Mouse (Mus musculus) cortical plate, adult 2 months (tissue): ENCODE results near the gene Gm12790. TPM values are rescaled to one million over a fixed set of nuclear protein-coding genes. Genes with fewer than 3 reads are reported as not detected.
A peak's percentile ranks its signal among the peaks of the same experiment; 100 is the strongest.
"Not testable (repeated sequence)": the region's sequence is repeated elsewhere in the genome, so short reads cannot be mapped to it uniquely, and the experiment has no call there.

ENCODE experiments used
- H3K27ac ChIP-seq: fragments of 200-500 bp; 2 replicates; pipeline ENCODE4 v1.5.1; 2012; ENCODE audit warnings: low read length, control low read depth, inconsistent platforms; ENCODE audit not compliant: insufficient read depth
- H3K4me1 ChIP-seq: fragments of 200-500 bp; 2 replicates; pipeline ENCODE4 v1.6.1; 2011; ENCODE audit warnings: low read length; ENCODE audit not compliant: control insufficient read depth, insufficient read depth
- H3K4me3 ChIP-seq: fragments of 200-500 bp; 2 replicates; pipeline ENCODE4 v1.5.1; 2011; ENCODE audit warnings: mild to moderate bottlenecking, low read length, control low read depth; ENCODE audit not compliant: insufficient read depth
- CTCF ChIP-seq: fragments of 200-500 bp; IDR thresholded peaks from 2 replicates; pipeline ENCODE4 v1.5.1; 2011; ENCODE audit warnings: mild to moderate bottlenecking, control low read depth, low read length; ENCODE audit not compliant: insufficient read depth; ENCODE audit errors: extremely low read depth
- POLR2A ChIP-seq: fragments of 200-500 bp; IDR thresholded peaks from 2 replicates; pipeline ENCODE4 v1.6.1; 2011; ENCODE audit warnings: mild to moderate bottlenecking, low read length, control low read depth; ENCODE audit not compliant: insufficient read depth; ENCODE audit errors: extremely low read depth
- polyA plus RNA-seq: library from polyadenylated mRNA; depleted of rRNA; stranded (reverse); fragments of >200 nt; gene quantifications from 2 replicates; pipeline ENCODE4 v1.2.3, GENCODE M21; 2012; rRNA removed

Gm12790 gene
- polyA plus RNA-seq, result not detected in 2 replicates

DNA sequence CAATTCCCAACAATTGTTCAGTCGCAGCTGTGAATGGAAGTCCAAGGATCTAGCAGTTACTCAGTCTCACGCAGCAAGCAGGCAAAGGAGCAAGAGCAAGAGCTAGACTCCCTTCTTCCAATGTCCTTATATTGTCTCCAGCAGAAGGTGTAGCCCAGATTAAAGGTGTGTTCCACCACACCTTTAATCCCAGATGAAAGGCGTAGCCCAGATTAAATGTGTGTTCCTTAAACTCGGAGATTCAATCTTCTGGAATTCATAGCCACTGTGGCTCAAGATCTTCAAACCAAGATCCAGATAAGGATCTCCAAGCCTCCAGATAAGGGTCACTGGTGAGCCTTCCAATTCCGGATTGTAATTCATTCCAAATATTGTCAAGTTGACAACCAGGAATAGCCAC lies at the start of gene Gm12790:
TSS of gene Gm12790 (minus strand) at position 101 of the 400 bp plus-strand sequence.
- not testable (repeated sequence) for H3K4me1 ChIP-seq, H3K4me3 ChIP-seq, H3K27ac ChIP-seq

DNA sequence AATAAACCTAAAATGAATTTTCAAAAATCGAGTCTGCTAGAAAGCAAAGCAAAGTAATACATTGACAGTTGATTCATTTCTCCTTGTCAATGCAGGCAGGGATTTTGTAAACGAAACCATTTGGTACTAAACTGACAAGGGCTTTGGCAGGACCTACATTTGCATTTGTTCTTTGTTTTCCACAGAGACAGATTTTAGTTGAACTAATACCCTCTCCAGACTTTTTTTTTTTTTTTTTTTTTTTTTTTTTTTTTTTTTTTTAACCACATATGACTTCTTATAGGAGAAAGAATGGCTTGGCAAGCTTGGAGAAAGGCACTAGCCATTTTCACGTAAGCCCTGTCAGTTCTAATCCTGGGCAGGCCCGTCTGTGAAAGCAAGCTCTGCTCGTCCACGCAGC lies 45.8 kb upstream of the Gm12790 start:
- no peaks in the 10 kb centered on the region for H3K4me1 ChIP-seq
- no peak overlapping the region for H3K27ac ChIP-seq
- H3K4me3 ChIP-seq, result no peak overlapping the region
- no peak for TF ChIP-seq POLR2A
- TF ChIP-seq CTCF, result no peak

DNA sequence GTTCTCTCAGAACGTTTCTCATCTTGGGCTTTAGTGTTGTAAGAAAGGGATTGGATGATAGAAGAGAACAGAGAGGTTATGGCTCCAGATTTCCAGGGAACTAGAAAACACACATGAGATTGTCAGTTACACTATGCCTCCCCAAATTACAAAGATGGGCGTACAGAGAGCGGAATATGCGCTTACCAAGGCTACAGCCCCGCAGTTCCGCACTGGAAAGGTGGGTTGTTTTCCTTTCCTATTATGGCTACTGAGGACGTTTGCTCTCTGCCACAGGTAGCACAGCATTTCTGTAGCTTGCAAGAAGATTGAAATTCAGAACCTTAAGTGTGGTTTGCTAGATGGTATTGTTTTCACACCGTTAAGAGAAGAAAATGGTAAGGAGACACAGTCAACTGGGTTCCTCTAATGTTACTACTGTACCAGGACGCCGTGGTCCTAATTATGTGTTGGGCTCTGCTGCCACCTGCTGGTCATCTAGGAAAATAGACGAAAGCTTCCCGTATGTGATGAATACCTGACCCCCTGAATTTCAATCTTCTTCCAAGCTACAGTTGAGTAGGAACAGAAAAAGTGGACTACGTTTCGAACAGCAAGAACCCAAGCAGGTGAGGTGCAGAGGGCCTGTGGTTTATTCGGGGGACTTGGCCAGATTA lies 17.5 kb upstream of the Gm12790 start:
- TF ChIP-seq POLR2A (no peak), CTCF (peak; percentile 90)
- no peak overlapping the region for H3K27ac ChIP-seq
- no peak overlapping the region for H3K4me3 ChIP-seq
- H3K4me1 ChIP-seq, result no peaks in the 10 kb centered on the region

DNA sequence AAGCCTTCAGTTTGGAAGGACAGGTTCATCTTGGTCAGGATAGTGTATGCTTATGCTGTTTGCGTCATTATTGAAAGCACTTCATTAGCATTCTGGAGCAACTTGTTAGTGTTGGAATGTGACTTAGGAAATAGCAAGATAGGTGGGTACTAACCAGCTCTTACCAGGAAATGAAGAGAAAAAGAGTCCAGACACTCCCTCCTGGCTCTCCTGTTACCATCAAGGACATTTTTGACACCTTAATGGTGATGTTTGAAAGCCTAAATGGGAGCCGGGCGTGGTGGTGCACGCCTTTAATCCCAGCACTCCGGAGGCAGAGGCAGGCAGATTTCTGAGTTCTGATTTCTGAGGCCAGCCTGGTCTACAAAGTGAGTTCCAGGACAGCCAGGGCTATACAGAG lies 16.6 kb upstream of the Gm12790 start:
- H3K27ac ChIP-seq, result no peak overlapping the region
- no peak overlapping the region for H3K4me3 ChIP-seq
- H3K4me1 ChIP-seq, result no peaks in the 10 kb centered on the region
- TF ChIP-seq POLR2A, result no peak
- TF ChIP-seq CTCF, result no peak

DNA sequence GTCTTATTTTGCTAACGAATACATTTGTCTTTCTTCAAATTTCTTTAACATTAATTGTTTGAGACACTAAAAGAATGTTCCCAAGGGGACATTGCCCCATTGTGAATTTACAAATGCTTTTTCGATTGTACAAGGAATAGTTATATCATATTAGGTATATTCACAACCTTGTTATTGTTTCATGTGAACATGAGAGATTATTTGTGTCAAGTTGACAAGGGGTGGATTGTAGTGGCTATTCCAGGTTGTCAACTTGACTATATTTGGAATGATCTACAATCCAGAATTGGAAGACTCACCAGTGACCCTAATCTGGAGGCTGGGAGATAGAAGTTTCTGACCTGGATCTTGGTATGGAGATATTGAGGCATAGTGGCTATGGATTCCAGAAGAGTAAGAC lies 5.5 kb upstream of the Gm12790 start, which contains the start of gene Gm12789:
TSS of gene Gm12789 (plus strand) at position 301 of the 400 bp plus-strand sequence.
- H3K4me3 ChIP-seq, H3K27ac ChIP-seq, H3K4me1 ChIP-seq: not testable (repeated sequence)

DNA sequence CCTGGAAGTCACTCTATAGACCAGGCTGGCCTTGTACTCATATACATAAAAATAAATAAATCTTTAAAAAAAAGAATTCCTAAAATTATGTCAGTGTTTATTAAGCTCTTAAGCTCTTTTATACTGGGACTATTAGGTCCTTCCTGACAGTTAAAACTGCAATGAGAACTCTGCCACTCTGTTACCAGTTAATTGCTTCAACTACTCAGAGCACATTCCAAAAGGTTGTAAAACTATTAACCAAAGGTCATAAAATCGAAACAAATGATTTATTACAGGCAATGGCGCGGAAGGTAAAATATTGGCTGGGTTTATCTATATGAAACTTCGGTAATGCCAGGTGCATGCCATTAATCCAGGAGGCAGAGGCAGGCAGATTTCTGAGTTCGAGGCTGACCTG lies 4.8 kb upstream of the Gm12790 start:
- H3K4me1 ChIP-seq, result no peaks in the 10 kb centered on the region
- no peak for TF ChIP-seq POLR2A
- no peak for TF ChIP-seq CTCF
- no peak overlapping the region for H3K27ac ChIP-seq
- no peak overlapping the region for H3K4me3 ChIP-seq

DNA sequence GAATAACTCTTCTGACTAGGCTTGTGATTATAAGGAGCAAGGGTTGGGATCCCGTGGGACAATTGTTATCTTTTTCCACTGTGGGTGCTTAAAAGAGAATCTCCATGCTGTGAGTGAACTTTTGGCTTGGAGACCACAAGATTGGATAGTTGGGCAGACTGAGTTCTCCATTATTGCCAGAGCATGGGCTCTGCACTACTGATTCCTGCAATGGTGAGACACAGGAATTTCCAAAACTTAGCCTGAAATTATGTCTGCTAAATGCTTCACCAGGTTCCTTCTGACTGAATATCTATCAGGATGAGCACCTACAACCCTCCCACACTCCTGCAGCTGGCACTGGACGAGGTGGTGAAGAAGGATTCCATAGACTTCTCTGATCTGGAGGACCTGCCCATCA lies 40.7 kb downstream of the Gm12790 start, which contains the start of gene Gm12794:
TSS of gene Gm12794 (plus strand) at position 301 of the 400 bp plus-strand sequence.
- not testable (repeated sequence) for H3K4me3 ChIP-seq, H3K4me1 ChIP-seq, H3K27ac ChIP-seq

Other genes starting within 250 kb of the Gm12790 start
- not detected in 2 replicates for gene B020004J07Rik, start 137.0 kb downstream of the Gm12790 start, polyA plus RNA-seq
- not detected in 2 replicates for gene C130073F10Rik, start 87.3 kb downstream of the Gm12790 start, polyA plus RNA-seq
- not detected in 2 replicates for gene Gm12800, start 71.9 kb downstream of the Gm12790 start, polyA plus RNA-seq
- not detected in 2 replicates for gene Gm12794, start 40.6 kb downstream of the Gm12790 start, polyA plus RNA-seq
- gene Gm12789, start 5.6 kb upstream of the Gm12790 start, polyA plus RNA-seq, result not detected in 2 replicates
- gene Pde4b, start 106.5 kb upstream of the Gm12790 start, polyA plus RNA-seq, result 79.8 and 87.4 TPM in 2 replicates